Mouse (Mus musculus): ENCODE results near the gene Phrf1.

The Phrf1 gene

DNA sequence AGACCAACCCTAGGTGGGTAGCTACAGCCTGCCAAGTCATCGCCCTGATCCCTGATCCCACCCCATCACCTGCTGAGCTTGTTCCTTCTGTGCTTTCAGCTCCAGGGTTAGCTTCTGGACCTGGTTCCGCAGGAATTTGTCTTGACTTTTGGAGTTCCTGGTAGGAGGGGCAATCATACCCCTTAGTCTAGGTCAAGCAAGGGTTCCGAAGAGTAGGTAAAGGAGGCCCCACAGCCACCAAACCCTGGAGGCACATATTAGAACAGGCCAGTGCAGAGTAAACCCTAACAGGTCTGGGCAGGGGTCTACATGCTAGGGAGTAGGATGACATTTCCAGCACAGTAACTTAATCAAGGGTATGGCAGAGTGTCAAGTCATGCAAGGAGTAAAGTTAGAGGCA lies 15.5 kb upstream of the Phrf1 start:
- no peak for DNase-seq (ENCODE audit: extremely low read depth, low read depth)

- DNase-seq (ENCODE audit: extremely low read depth, low read depth): no peak
Observed at GRCm38 (mm10) chr7:141213605-141214235, 14.9 kb upstream of the Phrf1 start, which contains the start of gene Lmntd2. TSS of gene Lmntd2 (minus strand) at chr7:141214080.

- DNase-seq (ENCODE audit: extremely low read depth, low read depth): no peak
Observed at GRCm38 (mm10) chr7:141214310-141214709, 14.3 kb upstream of the Phrf1 start.

DNA sequence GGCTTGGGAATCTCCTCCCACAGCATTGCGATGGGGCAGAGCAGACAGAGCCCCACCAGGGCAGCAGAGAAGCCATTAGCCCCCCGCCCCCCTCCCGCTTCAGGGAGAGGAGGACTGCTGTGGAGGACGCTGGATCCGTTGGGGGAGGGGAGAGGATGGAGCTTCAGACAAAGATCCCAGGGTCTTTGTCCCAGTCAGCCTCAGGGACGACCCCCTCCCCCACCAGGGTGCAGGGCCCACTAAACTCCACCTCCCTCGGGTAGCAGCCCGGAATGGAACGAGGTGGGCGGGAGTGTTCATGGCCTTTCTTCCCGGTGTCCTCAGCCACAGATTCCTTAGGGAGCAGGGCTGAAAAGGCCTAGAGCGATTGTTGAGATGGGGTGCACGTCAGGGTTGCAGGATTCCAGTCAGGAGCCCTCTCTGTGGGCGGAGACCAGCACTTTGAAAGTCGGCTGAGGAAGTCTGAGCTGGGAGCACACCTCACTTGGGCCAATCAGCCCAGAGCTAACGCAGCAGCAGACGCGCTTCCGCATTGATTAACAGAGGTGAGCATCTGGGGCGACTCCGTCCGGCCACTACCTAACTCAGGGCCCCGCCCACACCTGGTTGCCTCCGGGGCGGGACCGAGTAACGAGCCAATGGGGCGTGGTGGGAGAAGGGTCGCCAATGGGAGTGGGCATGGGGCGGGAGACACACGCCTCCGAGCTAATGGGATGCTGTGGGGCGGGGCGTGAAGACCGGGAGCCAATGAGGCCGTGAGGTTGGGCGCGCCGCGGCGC lies 13.3 kb upstream of the Phrf1 start, which contains the start of gene Rassf7:
Gene Rassf7 (plus strand): TSS at position 760 of the 779 bp plus-strand sequence.
- peak; percentile 84 for DNase-seq (ENCODE audit: extremely low read depth, low read depth)

DNA sequence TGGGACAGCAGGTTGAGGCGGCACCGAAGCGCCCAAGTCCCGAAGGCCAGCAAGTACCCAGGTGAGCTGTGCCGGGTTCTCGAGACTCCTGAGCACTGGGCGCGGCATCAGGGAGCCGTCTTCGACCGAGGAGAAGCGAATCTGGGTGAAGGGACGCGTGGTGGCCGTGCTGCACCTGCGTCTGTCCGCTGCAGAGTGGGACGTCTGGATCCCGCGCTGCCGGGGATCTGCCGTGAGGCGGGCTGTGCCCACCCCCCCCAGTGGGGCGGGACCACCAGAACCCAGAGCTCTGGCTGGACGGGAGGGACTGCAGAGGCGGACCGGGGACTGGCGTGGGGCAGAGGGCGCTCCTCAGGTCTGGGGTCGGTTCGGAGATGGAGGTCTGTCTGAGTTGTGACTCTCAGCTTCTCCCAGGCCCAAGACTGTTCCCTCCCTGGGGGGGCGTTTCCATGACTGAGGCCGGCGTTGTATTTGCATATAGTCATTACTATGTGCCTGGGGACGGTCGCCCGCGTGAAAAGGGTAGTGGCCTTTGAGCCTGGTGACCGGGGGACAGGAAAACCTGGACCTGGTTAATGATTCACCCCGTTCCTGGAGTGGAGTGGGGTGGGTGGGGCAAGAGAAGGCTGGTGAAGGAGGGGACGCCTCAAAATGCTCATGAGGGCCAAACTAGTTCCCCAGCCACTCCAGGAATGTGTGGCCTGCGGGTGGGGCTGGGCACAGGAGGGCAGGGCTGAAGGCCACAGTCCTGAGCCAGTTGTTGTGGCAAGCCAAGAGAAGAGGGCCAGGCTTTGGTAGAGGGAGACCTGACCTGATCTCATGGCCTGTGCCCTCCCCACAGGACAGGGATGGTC lies 12.5 kb upstream of the Phrf1 start:
- no peak for DNase-seq (ENCODE audit: extremely low read depth, low read depth)

DNA sequence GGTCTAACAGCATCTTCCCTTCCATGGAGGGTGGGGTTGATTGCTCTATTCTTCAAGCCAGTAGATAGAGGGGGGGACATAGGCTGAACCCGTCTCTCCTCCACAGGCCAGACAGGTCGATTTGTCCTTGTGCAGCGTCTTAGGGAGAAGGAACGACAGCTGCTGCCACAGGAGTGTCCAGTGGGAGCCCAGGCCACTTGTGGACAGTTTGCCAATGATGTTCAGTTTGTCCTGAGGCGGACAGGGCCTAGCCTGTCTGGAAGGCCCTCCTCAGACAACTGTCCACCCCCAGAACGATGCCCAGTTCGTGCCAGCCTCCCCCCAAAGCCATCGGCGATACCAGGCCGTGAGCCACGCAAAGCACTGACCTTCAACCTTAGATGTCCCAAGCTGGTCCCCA lies 11.7 kb upstream of the Phrf1 start:
- DNase-seq (ENCODE audit: extremely low read depth, low read depth): no peak

DNA sequence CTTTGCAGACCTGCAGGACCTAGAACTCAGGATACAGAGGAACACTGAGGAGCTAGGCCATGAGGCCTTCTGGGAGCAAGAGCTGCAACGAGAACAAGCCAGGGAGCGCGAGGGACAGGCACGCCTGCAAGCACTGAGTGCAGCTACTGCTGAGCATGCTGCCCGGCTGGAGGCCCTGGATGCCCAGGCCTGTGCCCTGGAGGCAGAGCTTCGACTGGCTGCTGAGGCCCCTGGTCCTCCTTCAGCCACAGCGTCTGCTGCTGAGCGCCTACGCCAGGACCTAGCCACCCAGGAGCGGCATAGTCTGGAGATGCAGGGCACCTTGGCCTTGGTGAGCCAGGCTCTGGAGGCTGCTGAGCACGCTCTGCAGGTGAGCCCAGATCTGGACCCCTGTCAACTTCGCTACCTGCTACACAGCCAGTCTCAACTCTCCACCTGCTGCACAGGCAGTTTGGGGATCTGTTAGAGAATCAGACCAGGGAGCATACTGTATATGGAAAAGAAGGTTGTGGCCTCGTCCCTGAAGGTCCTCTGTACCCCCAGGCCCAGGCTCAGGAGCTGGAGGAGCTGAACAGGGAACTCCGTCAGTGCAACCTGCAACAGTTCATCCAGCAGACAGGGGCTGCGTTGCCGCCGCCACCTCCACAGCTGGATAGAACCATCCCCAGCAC lies 11.1 kb upstream of the Phrf1 start:
- no peak for DNase-seq (ENCODE audit: extremely low read depth, low read depth)

DNA sequence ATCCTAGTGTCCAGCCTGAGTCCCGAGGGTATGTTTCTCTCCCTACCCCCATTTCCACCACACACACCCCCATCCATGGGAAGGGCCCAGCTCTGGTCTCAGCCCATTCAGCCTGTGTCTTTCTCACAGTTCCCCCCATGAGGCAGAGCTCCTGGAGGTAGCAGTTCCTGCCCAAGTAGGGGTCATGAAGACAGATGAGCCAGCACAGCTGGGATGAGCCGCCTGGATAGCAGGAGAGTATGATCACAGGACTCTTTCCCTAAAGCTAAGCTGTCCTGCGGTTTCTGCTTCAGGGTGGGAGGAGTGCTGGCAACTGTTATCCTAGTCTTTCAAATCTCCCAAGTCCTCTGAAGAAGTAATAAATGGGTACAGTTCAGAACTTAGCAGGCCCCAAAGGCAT lies 10.4 kb upstream of the Phrf1 start:
- no peak for DNase-seq (ENCODE audit: extremely low read depth, low read depth)

DNA sequence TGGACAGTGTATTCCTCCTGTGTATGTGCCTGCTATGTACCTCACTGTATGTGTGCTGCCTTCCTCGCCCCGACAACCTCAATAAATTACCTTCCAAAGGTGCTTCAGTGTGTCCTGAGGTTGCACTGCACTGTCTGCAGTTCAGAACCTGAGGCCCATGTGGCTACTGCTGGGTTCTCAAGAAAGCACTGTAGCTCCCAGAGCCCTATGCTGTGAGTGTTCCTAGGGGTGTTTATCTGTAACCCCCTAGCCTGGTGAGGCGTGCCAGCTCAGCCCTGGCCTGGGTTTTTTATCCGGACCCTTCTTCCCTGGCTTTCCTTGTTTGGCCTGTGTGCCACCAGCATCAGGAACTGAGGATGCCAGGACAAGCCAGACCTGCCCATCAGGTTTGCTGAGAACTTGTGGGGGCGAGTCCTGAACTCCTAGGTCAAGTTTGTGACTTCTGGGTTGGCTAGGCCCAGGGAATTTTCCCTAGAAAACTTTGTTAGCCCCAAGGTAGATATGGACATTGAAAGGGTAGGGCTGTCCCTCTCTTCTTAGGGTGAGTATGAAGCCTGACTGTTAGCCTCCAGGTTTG lies 9.9 kb upstream of the Phrf1 start:
- DNase-seq (ENCODE audit: extremely low read depth, low read depth): no peak

GRCm38 (mm10) chr7:141219558-141220099 lies 9.0 kb upstream of the Phrf1 start:
- no peak for DNase-seq (ENCODE audit: extremely low read depth, low read depth)

DNA sequence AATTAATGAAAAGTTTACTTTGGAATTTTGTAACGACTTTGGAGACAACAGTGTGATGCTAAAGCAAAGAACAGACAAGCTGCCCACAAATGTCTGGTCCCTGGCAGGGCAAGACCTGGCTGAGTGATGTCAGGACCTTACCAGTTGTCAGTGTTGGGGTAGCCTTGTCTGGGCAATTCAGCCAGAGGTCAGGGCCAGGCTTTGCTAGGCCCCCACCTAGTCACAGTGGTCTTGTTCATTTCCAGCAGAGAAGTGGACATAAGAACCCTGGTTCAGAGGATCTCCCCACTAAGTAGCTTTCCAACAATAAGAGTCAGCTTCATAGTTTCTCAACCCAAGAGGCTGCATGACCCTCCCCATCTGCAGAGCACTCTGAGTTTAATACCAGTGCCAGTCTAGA lies 8.2 kb upstream of the Phrf1 start:
- DNase-seq (ENCODE audit: extremely low read depth, low read depth): no peak

DNA sequence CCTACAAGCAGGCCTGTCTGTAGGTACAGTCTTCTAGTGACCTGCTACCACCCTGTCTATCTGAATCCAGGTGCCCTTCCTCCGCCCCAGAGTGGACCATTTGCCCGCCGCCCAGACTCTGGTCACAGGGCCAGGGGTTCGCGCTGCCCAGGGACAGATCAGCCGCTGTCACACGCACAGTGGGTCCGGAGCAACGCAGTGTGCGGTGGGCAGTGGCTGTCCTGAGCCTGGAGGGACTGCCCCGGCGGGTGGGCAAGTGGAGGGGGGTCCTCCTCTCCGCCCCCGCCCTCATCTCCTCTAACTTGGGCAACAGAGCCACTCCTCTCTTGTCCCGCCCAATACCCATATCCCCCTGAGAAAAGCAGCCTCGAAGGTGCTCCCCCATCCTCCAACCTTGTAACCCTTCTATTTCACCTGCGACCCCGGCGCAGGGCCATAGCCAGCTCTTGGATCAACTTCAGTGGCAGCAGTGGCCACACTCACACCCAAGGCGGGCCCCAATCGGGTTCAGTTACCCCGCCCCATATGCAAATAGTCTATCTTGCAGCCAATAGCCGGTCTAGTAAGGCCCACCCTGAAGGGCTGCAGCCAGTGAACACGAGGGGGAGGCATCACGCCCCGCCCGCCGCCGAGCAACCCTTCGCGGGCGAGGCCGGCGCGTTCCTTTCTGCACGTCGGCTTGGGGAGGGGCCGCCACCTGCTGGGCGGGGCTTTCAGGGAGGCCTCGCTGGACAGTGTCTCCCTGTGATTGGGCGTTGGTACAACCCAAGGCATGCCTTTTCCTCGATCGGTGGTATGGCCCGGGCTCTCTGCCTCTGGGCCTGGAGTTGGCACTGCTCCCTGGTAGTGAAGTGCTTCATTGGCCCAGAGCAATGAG lies 7.1 kb upstream of the Phrf1 start:
- DNase-seq (ENCODE audit: extremely low read depth, low read depth): peak; percentile 93

DNA sequence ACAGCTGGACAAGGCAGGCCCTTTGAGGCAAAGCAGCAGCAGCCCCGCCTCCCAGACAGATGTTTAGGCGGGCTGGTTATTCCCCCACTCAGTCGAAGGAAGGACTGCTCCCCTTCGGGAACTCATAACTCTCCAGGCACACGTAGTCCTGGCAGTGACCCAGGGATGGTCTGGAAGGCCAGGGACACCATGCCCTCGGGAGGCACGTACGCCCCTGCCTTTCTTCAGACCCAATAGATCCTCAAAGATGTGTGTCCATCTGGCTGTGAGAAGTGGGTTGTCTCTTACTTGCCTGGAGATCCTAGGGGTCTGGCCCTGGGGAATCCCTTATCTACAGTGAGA lies 6.5 kb upstream of the Phrf1 start:
- no peak for DNase-seq (ENCODE audit: extremely low read depth, low read depth)

DNA sequence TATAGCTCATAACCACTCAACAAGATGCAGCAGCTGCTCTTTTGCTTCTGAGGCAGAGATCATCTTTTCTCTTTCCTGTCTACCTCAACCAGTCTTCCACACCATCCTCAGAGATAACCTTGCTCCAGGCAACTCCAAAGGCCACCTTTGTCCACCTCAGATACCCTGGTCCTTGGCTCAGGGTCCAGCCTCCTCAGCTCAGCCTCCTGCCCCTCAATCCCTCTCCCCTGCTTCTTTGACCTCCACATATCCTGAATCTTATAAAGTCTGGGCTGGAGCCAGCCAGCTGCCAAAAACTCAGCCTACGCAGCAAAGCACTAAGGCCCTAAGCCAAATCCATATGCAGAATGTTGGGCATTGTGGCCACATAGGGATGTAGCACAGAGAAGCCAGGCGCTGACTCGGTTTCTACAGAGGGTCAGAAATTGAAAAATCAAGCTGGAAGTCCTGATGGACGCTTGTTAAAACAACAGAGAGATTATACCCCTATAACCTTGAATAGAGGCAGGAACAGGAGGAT lies 5.8 kb upstream of the Phrf1 start:
- DNase-seq (ENCODE audit: extremely low read depth, low read depth): no peak

- no peak for DNase-seq (ENCODE audit: extremely low read depth, low read depth)
Observed at GRCm38 (mm10) chr7:141226535-141226934, 2.0 kb upstream of the Phrf1 start.

- no peak for DNase-seq (ENCODE audit: extremely low read depth, low read depth)
Observed at GRCm38 (mm10) chr7:141227796-141228195, 788 bp upstream of the Phrf1 start.

DNA sequence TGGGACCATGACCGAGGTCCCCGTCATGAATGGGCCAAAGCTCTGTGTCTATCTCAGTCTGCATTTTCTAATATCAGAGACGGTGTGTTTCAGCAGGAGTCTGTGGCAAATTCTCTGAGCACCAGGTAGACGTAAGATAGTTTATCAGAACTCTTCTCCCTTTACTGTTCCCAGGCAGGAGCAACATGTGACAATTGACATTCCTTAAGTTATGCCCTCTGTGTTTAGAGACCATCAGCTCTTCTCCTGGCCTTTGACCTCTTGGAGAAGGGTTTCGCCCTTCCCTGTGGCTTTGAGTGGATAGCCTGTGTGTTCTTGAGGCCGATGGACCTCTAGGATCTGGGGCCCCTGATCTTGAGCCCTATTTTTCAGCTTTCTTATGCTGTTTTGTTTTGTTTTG lies 1.1 kb downstream of the Phrf1 start:
- no peak for DNase-seq (ENCODE audit: extremely low read depth, low read depth)

- no peak for DNase-seq (ENCODE audit: extremely low read depth, low read depth)
Observed at GRCm38 (mm10) chr7:141230570-141230969, 2.0 kb downstream of the Phrf1 start.

GRCm38 (mm10) chr7:141231111-141231510 lies 2.5 kb downstream of the Phrf1 start:
- DNase-seq (ENCODE audit: extremely low read depth, low read depth): no peak

DNA sequence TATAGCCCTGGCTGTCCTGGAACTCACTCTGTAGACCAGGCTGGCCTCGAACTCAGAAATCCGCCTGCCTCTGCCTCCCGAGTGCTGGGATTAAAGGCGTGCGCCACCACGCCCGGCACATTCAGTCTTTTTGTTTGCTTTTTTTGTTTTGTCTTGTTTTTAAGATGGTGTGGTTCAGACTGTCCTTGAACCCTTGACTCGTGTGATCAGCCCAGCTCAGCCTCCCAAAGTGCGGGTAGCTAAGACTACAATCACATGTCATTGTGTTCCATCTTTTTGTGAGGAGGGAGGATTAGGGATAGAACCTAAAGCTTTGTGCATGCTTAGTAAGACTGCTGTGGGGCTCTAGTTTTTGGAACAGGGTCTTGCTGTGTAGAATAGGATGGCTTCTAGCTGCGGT lies 3.0 kb downstream of the Phrf1 start:
- no peak for DNase-seq (ENCODE audit: extremely low read depth, low read depth)

All from MEL-GATA-1-ER (cell line).